In the genomic region with DNA sequence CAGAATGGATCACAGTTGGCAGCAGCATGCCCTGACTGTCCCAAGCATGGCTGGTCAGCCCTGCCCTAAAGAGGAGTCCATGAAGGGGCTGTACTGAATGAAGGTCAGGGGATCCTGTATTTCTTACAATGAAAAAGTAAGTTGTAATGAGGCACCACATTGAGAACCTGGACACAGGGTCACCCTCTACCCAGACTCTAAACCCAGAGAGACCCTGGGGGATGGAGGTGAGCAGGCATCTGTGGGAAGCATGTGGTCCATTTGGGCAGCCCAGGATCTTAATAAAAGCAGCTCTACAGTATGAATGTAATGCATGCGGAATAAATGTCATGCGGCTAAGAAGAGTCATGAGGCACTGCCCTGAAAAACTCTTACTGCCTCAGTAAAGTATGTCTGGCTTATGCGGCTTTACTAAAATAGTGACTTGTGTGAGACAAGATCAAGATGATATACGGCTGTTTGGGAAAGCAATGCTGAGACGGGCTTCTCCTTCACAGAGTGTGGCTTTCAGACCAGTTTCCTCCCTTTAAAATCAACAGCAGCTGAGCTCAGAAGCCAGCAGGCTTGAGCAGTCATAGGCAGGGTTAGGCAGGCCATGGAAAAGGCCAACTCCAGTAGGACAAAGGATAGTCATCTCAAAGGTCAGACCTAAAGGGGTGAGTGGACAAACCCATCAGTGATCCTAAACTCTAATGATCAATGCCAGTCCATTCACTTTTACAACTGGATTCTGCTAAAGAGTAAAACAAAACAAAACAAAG, we compare ENCODE assay signal across 20 mouse cellular contexts.
DNase-seq lines count a peak whose midpoint lies in the region; ATAC-seq and TF ChIP-seq lines count a peak whose summit lies in the region.
"Had no signal": no experiment of that assay in that cellular context is flagged by ENCODE, and none has a peak within 500 bp of the region (broad histone marks: within the 10 kb centered on the region; RNA-seq: fewer than 3 reads in every experiment).

No protein-coding gene starts in this region.

- no peak overlapping the region for H3K4me3 ChIP-seq in intestine, embryonic 14.5 days (ENCODE audit: low read depth, low read length)
- H3K4me3 ChIP-seq in intestine, postnatal 0 days (ENCODE audit: low read depth, low read length) = no peak overlapping the region
- no peak overlapping the region for H3K4me3 ChIP-seq in lung, embryonic 15.5 days
- no peak overlapping the region for H3K4me3 ChIP-seq in limb, embryonic 10.5 days
- H3K4me3 ChIP-seq in stomach, embryonic 15.5 days (replicated peaks) = no peak overlapping the region
- H3K4me3 ChIP-seq: heart, adult 2 months; hindbrain, embryonic 12.5 days; left cerebral cortex, adult 2 months; midbrain, embryonic 13.5 days; neural tube, embryonic 15.5 days had no signal

- no peak overlapping the region for H3K9ac ChIP-seq in intestine, embryonic 14.5 days (ENCODE audit: low read length)
- no peak overlapping the region for H3K9ac ChIP-seq in intestine, postnatal 0 days (ENCODE audit: low read depth, low read length)
- no peak overlapping the region for H3K9ac ChIP-seq in lung, embryonic 15.5 days
- no peak overlapping the region for H3K9ac ChIP-seq in stomach, embryonic 15.5 days
- H3K9ac ChIP-seq: hindbrain, embryonic 12.5 days; liver, embryonic 14.5 days; midbrain, embryonic 13.5 days; neural tube, embryonic 15.5 days had no signal

- no peaks in the 10 kb centered on the region for H3K9me3 ChIP-seq in intestine, embryonic 14.5 days (ENCODE audit: control insufficient read depth, low read length)
- no peaks in the 10 kb centered on the region for H3K9me3 ChIP-seq in intestine, postnatal 0 days (ENCODE audit: control insufficient read depth)
- H3K9me3 ChIP-seq in lung, embryonic 15.5 days = no peaks in the 10 kb centered on the region
- no peaks in the 10 kb centered on the region for H3K9me3 ChIP-seq in limb, embryonic 10.5 days (replicated peaks)
- no peaks in the 10 kb centered on the region for H3K9me3 ChIP-seq in stomach, embryonic 15.5 days
- H3K9me3 ChIP-seq: hindbrain, embryonic 12.5 days; midbrain, embryonic 13.5 days; neural tube, embryonic 15.5 days had no signal

- no peaks in the 10 kb centered on the region for H3K27me3 ChIP-seq in intestine, embryonic 14.5 days (replicated peaks; ENCODE audit: control insufficient read depth, insufficient read depth, low read length)
- H3K27me3 ChIP-seq in intestine, postnatal 0 days (replicated peaks; ENCODE audit: control insufficient read depth, insufficient read depth, low read length) = no peaks in the 10 kb centered on the region
- no peaks in the 10 kb centered on the region for H3K27me3 ChIP-seq in lung, embryonic 15.5 days
- no peaks in the 10 kb centered on the region for H3K27me3 ChIP-seq in limb, embryonic 10.5 days (ENCODE audit: low read depth, poor library complexity, severe bottlenecking)
- H3K27me3 ChIP-seq in stomach, embryonic 15.5 days (replicated peaks) = no peaks in the 10 kb centered on the region
- H3K27me3 ChIP-seq: hindbrain, embryonic 12.5 days; midbrain, embryonic 13.5 days; neural tube, embryonic 15.5 days had no signal

- peak overlapping the region; percentile 67 for H3K27ac ChIP-seq in intestine, embryonic 14.5 days (ENCODE audit: low read depth)
- no peak overlapping the region for H3K27ac ChIP-seq in intestine, postnatal 0 days (ENCODE audit: low read depth, low read length)
- peak overlapping the region; percentile 75 for H3K27ac ChIP-seq in lung, embryonic 15.5 days
- H3K27ac ChIP-seq in limb, embryonic 10.5 days = peak overlapping the region; percentile 6; the same call in 1 of the 2 replicates
- peak overlapping the region; percentile 49 for H3K27ac ChIP-seq in stomach, embryonic 15.5 days
- H3K27ac ChIP-seq: heart, adult 2 months; hindbrain, embryonic 12.5 days; left cerebral cortex, adult 2 months; liver, embryonic 14.5 days; midbrain, embryonic 13.5 days; neural tube, embryonic 15.5 days had no signal

- no peaks in the 10 kb centered on the region for H3K36me3 ChIP-seq in intestine, embryonic 14.5 days (ENCODE audit: control insufficient read depth, insufficient read depth, low read length)
- no peaks in the 10 kb centered on the region for H3K36me3 ChIP-seq in intestine, postnatal 0 days (ENCODE audit: control insufficient read depth, insufficient read depth)
- no peaks in the 10 kb centered on the region for H3K36me3 ChIP-seq in lung, embryonic 15.5 days
- no peaks in the 10 kb centered on the region for H3K36me3 ChIP-seq in limb, embryonic 10.5 days
- H3K36me3 ChIP-seq in stomach, embryonic 15.5 days = no peaks in the 10 kb centered on the region
- H3K36me3 ChIP-seq: hindbrain, embryonic 12.5 days; midbrain, embryonic 13.5 days; neural tube, embryonic 15.5 days had no signal

- 21% methylated on average over 5 of the region's 5 CpGs for WGBS in intestine, embryonic 14.5 days
- 71% methylated on average over 5 of the region's 5 CpGs for WGBS in intestine, postnatal 0 days
- 41% methylated on average over 5 of the region's 5 CpGs for WGBS in lung, embryonic 15.5 days
- 81% methylated on average over 5 of the region's 5 CpGs for WGBS in limb, embryonic 10.5 days
- 44% methylated on average over 5 of the region's 5 CpGs for WGBS in stomach, embryonic 15.5 days

- peaks cover 59% of the 10 kb centered on the region for H3K4me1 ChIP-seq in intestine, embryonic 14.5 days (replicated peaks; ENCODE audit: control insufficient read depth, insufficient read depth, low read length)
- H3K4me1 ChIP-seq in intestine, postnatal 0 days (replicated peaks; ENCODE audit: control insufficient read depth, insufficient read depth, low read length) = 0 out of 2 replicates have a peak, but pooled peaks cover 7% of the 10 kb centered on the region
- peaks cover 67% of the 10 kb centered on the region for H3K4me1 ChIP-seq in lung, embryonic 15.5 days
- H3K4me1 ChIP-seq in limb, embryonic 10.5 days = peaks cover 36% of the 10 kb centered on the region
- H3K4me1 ChIP-seq in stomach, embryonic 15.5 days = peaks cover 35% of the 10 kb centered on the region

- ATAC-seq in intestine, embryonic 14.5 days (replicated peaks; ENCODE audit: low FRiP score, low TSS enrichment, low read depth) = peak; percentile 30; the same call in 1 of the 2 replicates
- ATAC-seq in intestine, postnatal 0 days = no peak
- no peak for ATAC-seq in lung, embryonic 15.5 days (ENCODE audit: borderline replicate concordance, extremely low read depth, low FRiP score, low TSS enrichment)
- 0 out of 2 replicates have a peak, but pooled peaks have one; percentile 16 for ATAC-seq in stomach, embryonic 15.5 days (ENCODE audit: insufficient read depth, low FRiP score, low read depth)
- ATAC-seq: forebrain, embryonic 16.5 days; inflammation-experienced regulatory T-cells, adult 6 months; midbrain, embryonic 13.5 days had no signal

- no peak for TF ChIP-seq CTCF in intestine, postnatal 0 days (IDR thresholded peaks at IDR 0.05; ENCODE audit: low read depth)

- no peak overlapping the region for H3K4me2 ChIP-seq in intestine, embryonic 14.5 days (ENCODE audit: low read length)
- H3K4me2 ChIP-seq in intestine, postnatal 0 days (replicated peaks; ENCODE audit: low read depth) = no peak overlapping the region
- H3K4me2 ChIP-seq in lung, embryonic 15.5 days = no peak overlapping the region
- H3K4me2 ChIP-seq in stomach, embryonic 15.5 days = no peak overlapping the region
- H3K4me2 ChIP-seq: hindbrain, embryonic 12.5 days; midbrain, embryonic 13.5 days; neural tube, embryonic 15.5 days had no signal

- DNase-seq in intestine, embryonic 14.5 days (ENCODE audit: low spot score) = no peak
- DNase-seq in lung, postnatal 4 days = no peak
- no peak for DNase-seq in limb, embryonic 10.5 days (ENCODE audit: low spot score)
- no peak for DNase-seq in left cerebral cortex, adult 18-20 months (ENCODE audit: low spot score in 2 of 2)
- DNase-seq in layer of hippocampus, postnatal 25 days (ENCODE audit: extremely low spot score in 1 of 2, low spot score in 1 of 2) = no peak
- DNase-seq: adrenal gland, adult 8-10 months; cerebellum, adult 11 months; cerebellum, postnatal 14 days; heart, adult 2 months; right cerebral cortex, postnatal 25 days had no signal

Comparison
In these comparisons a context has a peak if more than half of its experiments do, and no peak if none do; other contexts are left out.
1. ATAC-seq: peak in intestine, embryonic 14.5 days (single experiment) and stomach, embryonic 15.5 days (single experiment); none in intestine, postnatal 0 days (single experiment) and lung, embryonic 15.5 days (single experiment).